Mouse (Mus musculus) liver, embryonic 11.5 days (tissue): Measurements from ENCODE around the gene A630095N17Rik. TPM values are rescaled to one million over a fixed set of nuclear protein-coding genes. Genes with fewer than 3 reads are reported as not detected.

Experiments
- ATAC-seq: fragments of 200-750 bp; cut with Nextera tagmentation; replicated peaks from 2 replicates; pipeline ENCODE4 v1.8.0; 2017; ENCODE audit warnings: moderate number of reproducible peaks, mild to moderate bottlenecking, moderate TSS enrichment, moderate library complexity; ENCODE audit not compliant: low FRiP score
- DNase-seq: peaks from one replicate; pipeline ENCODE4 v3.0.0-alpha.2; 2017; ENCODE audit warnings: low spot score
- H3K27ac ChIP-seq: fragments of 300-500 bp; sonication (generic); 2 replicates; pipeline ENCODE4 v1.5.1; 2014; ENCODE audit warnings: mild to moderate bottlenecking, low read depth, low read length, control low read depth
- H3K27me3 ChIP-seq: fragments of 300-500 bp; sonication (generic); replicated peaks from 2 replicates; pipeline ENCODE4 v1.6.1; 2014; ENCODE audit warnings: low read length, mixed read lengths; ENCODE audit not compliant: control insufficient read depth, insufficient read depth
- H3K36me3 ChIP-seq: fragments of 300-500 bp; sonication (generic); 2 replicates; pipeline ENCODE4 v1.6.1; 2014; ENCODE audit warnings: mild to moderate bottlenecking, low read length, moderate library complexity, mixed read lengths; ENCODE audit not compliant: control insufficient read depth, insufficient read depth
- H3K4me1 ChIP-seq: fragments of 300-500 bp; sonication (generic); replicated peaks from 2 replicates; pipeline ENCODE4 v1.6.1; 2014; ENCODE audit warnings: low read length, mixed read lengths; ENCODE audit not compliant: control insufficient read depth, insufficient read depth
- H3K4me2 ChIP-seq: fragments of 300-500 bp; sonication (generic); 2 replicates; pipeline ENCODE4 v1.6.1; 2014; ENCODE audit warnings: mild to moderate bottlenecking, control low read depth, moderate library complexity
- H3K4me3 ChIP-seq: fragments of 300-500 bp; sonication (generic); 2 replicates; pipeline ENCODE4 v1.5.1; 2014; ENCODE audit warnings: low read depth, low read length, control low read depth
- H3K9ac ChIP-seq: fragments of 300-500 bp; sonication (generic); 2 replicates; pipeline ENCODE4 v1.6.1; 2014; ENCODE audit warnings: low read depth, low read length, control low read depth
- H3K9me3 ChIP-seq: fragments of 300-500 bp; sonication (generic); 2 replicates; pipeline ENCODE4 v1.6.1; 2016; ENCODE audit warnings: low read length, inconsistent platforms, mixed read lengths; ENCODE audit not compliant: control insufficient read depth
- WGBS: fragments of 180-500 bp; shearing (Covaris S2); extraction: QIAGEN DNeasy Blood & Tissue Kit; methylation state at CpG from one replicate; pipeline ENCODE4 v1.1.7; 2014; 5-methylcytosine and 5-hydroxymethylcytosine counted together
- polyA plus RNA-seq: library from polyadenylated mRNA; unstranded; fragments of >200 nt; fragmentation: Nextera tagmentation; extraction: Ambion mirVana; gene quantifications from 2 replicates; pipeline ENCODE4 v1.2.1, GENCODE M21; 2014

The A630095N17Rik gene
- polyA plus RNA-seq, 1 experiment from 2014 or later, result not detected

- H3K9me3 ChIP-seq, result no peaks in the 10 kb centered on the region
- H3K27me3 ChIP-seq, result peaks cover 20% of the 10 kb centered on the region
- H3K4me1 ChIP-seq, result peaks cover 31% of the 10 kb centered on the region
- peak within 1 kb of the TSS; percentile 75 for H3K4me3 ChIP-seq
- H3K4me2 ChIP-seq, result peak within 1 kb of the TSS; percentile 100
- peak within 1 kb of the TSS; percentile 63 for H3K27ac ChIP-seq
- peaks cover 11% of the 10 kb centered on the region for H3K36me3 ChIP-seq
- ATAC-seq (peak; percentile 13), DNase-seq (no peak)
- H3K9ac ChIP-seq, result peak within 1 kb of the TSS; percentile 69
- WGBS, result 2% methylated on average over 34 of the region's 34 CpGs
These were observed 12.4 kb downstream of the A630095N17Rik start, which contains the start of gene Tuba4a for GRCm38 (mm10) chr1:75219531-75219930. Gene Tuba4a (minus strand): TSS chr1:75219865.

- peaks cover 16% of the 10 kb centered on the region for H3K36me3 ChIP-seq
- under 1% methylated on average over 24 of the region's 24 CpGs for WGBS
- no peaks in the 10 kb centered on the region for H3K9me3 ChIP-seq
- peak; percentile 89 for ATAC-seq
- peaks cover 34% of the 10 kb centered on the region for H3K4me1 ChIP-seq
- DNase-seq, result peak; percentile 87
- peak overlapping the region; percentile 75 for H3K4me3 ChIP-seq
- H3K4me2 ChIP-seq, result peak overlapping the region; percentile 100
- peak overlapping the region; percentile 63 for H3K27ac ChIP-seq
- peaks cover 20% of the 10 kb centered on the region for H3K27me3 ChIP-seq
- peak overlapping the region; percentile 69 for H3K9ac ChIP-seq
These were observed 12.8 kb downstream of the A630095N17Rik start for GRCm38 (mm10) chr1:75219078-75219477.

- no peaks in the 10 kb centered on the region for H3K9me3 ChIP-seq
- peak overlapping the region; percentile 63 for H3K27ac ChIP-seq
- DNase-seq (peak; percentile 64), ATAC-seq (peak; percentile 53)
- H3K4me2 ChIP-seq, result peak overlapping the region; percentile 100
- H3K36me3 ChIP-seq, result peaks cover 22% of the 10 kb centered on the region
- H3K27me3 ChIP-seq, result peaks cover 20% of the 10 kb centered on the region
- WGBS, result 1% methylated on average over 38 of the region's 38 CpGs
- peak overlapping the region; percentile 69 for H3K9ac ChIP-seq
- peak overlapping the region; percentile 75 for H3K4me3 ChIP-seq
- H3K4me1 ChIP-seq, result peaks cover 41% of the 10 kb centered on the region
These were observed 13.5 kb downstream of the A630095N17Rik start for GRCm38 (mm10) chr1:75218227-75219001.

GRCm38 (mm10) chr1:75217893-75218226 lies 14.0 kb downstream of the A630095N17Rik start:
- Histone ChIP-seq H3K9ac (peak overlapping the region; percentile 69), H3K4me3 (peak overlapping the region; percentile 75), H3K4me2 (peak overlapping the region; percentile 100), H3K36me3 (peaks cover 28% of the 10 kb centered on the region), H3K9me3 (no peaks in the 10 kb centered on the region), H3K4me1 (peaks cover 46% of the 10 kb centered on the region), H3K27ac (peak overlapping the region; percentile 63), H3K27me3 (peaks cover 20% of the 10 kb centered on the region)
- DNase-seq (no peak), ATAC-seq (no peak)
- 1% methylated on average over 6 of the region's 6 CpGs for WGBS

- ATAC-seq, result peak; percentile 52
These were observed 14.9 kb downstream of the A630095N17Rik start for GRCm38 (mm10) chr1:75216797-75217585.

GRCm38 (mm10) chr1:75215785-75216184 lies 16.1 kb downstream of the A630095N17Rik start:
- peaks cover 31% of the 10 kb centered on the region for H3K36me3 ChIP-seq
- peak overlapping the region; percentile 12; the same call in 1 of the 2 replicates for H3K9ac ChIP-seq
- ATAC-seq, result no peak
- peaks cover 59% of the 10 kb centered on the region for H3K4me1 ChIP-seq
- DNase-seq, result no peak
- peak overlapping the region; percentile 100 for H3K4me2 ChIP-seq
- no peaks in the 10 kb centered on the region for H3K9me3 ChIP-seq
- H3K4me3 ChIP-seq, result 0 out of 2 replicates have a peak overlapping the region, but pooled peaks have one; percentile 8
- WGBS, result 94% methylated on average over 9 of the region's 9 CpGs
- peak overlapping the region; percentile 30 for H3K27ac ChIP-seq
- H3K27me3 ChIP-seq, result peaks cover 15% of the 10 kb centered on the region

More at GRCm38 (mm10) chr1:75216797-75217585, 14.9 kb downstream of the A630095N17Rik start:
- Histone ChIP-seq H3K4me1 (peaks cover 54% of the 10 kb centered on the region), H3K27me3 (peaks cover 18% of the 10 kb centered on the region), H3K36me3 (peaks cover 31% of the 10 kb centered on the region), H3K9me3 (no peaks in the 10 kb centered on the region), H3K4me3 (peak overlapping the region; percentile 75), H3K4me2 (peak overlapping the region; percentile 100), H3K9ac (peak overlapping the region; percentile 69), H3K27ac (peak overlapping the region; percentile 63)
- whole genome bisulfite sequencing, result 60% methylated on average over 13 of the region's 13 CpGs
- DNase-seq, result no peak

- Histone ChIP-seq H3K36me3 (peaks cover 31% of the 10 kb centered on the region), H3K4me3 (peak overlapping the region; percentile 16; the same call in 1 of the 2 replicates), H3K4me1 (peaks cover 64% of the 10 kb centered on the region), H3K27ac (peak overlapping the region; percentile 54), H3K9me3 (no peaks in the 10 kb centered on the region), H3K27me3 (peaks cover 6% of the 10 kb centered on the region), H3K4me2 (peak overlapping the region; percentile 100), H3K9ac (peak overlapping the region; percentile 9; the same call in 1 of the 2 replicates)
- no peak for DNase-seq
- WGBS, result 68% methylated on average over 5 of the region's 5 CpGs
- ATAC-seq, result no peak
These were observed 17.0 kb downstream of the A630095N17Rik start for GRCm38 (mm10) chr1:75214886-75215285.

GRCm38 (mm10) chr1:75214442-75214841 lies 17.5 kb downstream of the A630095N17Rik start:
- DNase-seq, result no peak
- Histone ChIP-seq H3K9ac (peak overlapping the region; percentile 9; the same call in 1 of the 2 replicates), H3K4me1 (peaks cover 64% of the 10 kb centered on the region), H3K36me3 (peaks cover 31% of the 10 kb centered on the region), H3K9me3 (no peaks in the 10 kb centered on the region), H3K27ac (peak overlapping the region; percentile 54; the same call in 1 of the 2 replicates), H3K4me3 (peak overlapping the region; percentile 16; the same call in 1 of the 2 replicates), H3K4me2 (peak overlapping the region; percentile 100), H3K27me3 (peaks cover 2% of the 10 kb centered on the region; the same call in 1 of the 2 replicates)
- 63% methylated on average over 2 of the region's 2 CpGs for WGBS
- no peak for ATAC-seq
